Mouse (Mus musculus) MEL (cell line): Measurements from ENCODE around the gene Foxk2. TPM values are rescaled to one million over a fixed set of nuclear protein-coding genes. Genes with fewer than 3 reads are reported as not detected.
A peak's percentile ranks its signal among the peaks of the same experiment; 100 is the strongest.

ENCODE experiments used
- DNase-seq: peaks from one replicate; pipeline ENCODE4 v3.0.0; 2011; ENCODE audit warnings: low read depth, low spot score
- H3K27ac ChIP-seq: 2 replicates; pipeline ENCODE4 v1.5.1; 2012; ENCODE audit warnings: low read depth, mild to moderate bottlenecking, control low read depth, low read length, moderate library complexity; ENCODE audit not compliant: control insufficient read depth
- H3K27me3 ChIP-seq, 2 experiments: fragments of 150-350 bp in 1 of 2; sonication (generic) in 1 of 2; 2 replicates each; pipeline ENCODE4 v1.6.1; 2012; ENCODE audit warnings: low read length in 2 of 2, mild to moderate bottlenecking in 2 of 2, improper control_type of control experiment in 1 of 2, moderate library complexity in 1 of 2; ENCODE audit not compliant: insufficient read depth in 2 of 2, control insufficient read depth in 1 of 2
- H3K36me3 ChIP-seq, 2 experiments: 2 replicates each; pipeline ENCODE4 v1.6.1; 2012 to 2014; ENCODE audit warnings: low read length in 2 of 2, improper control_type of control experiment in 1 of 2, inconsistent platforms in 1 of 2, mild to moderate bottlenecking in 1 of 2; ENCODE audit not compliant: insufficient read depth in 2 of 2, control insufficient read depth in 1 of 2
- H3K4me1 ChIP-seq, 2 experiments: fragments of 150-350 bp in 1 of 2; sonication (generic) in 1 of 2; 2 replicates each; pipeline ENCODE4 v1.6.1; 2012; ENCODE audit warnings: low read length in 2 of 2, improper control_type of control experiment in 1 of 2, mild to moderate bottlenecking in 1 of 2; ENCODE audit not compliant: insufficient read depth in 2 of 2, control insufficient read depth in 1 of 2
- H3K4me3 ChIP-seq, 2 experiments: fragments of 150-350 bp in 1 of 2; sonication (generic) in 1 of 2; 2 replicates each; pipeline ENCODE4 v1.5.1; 2012; ENCODE audit warnings: low read depth in 2 of 2, low read length in 2 of 2, mild to moderate bottlenecking in 2 of 2, moderate library complexity in 2 of 2, control low read depth in 1 of 2, improper control_type of control experiment in 1 of 2; ENCODE audit not compliant: control insufficient read depth in 1 of 2, insufficient read depth in 1 of 2
- H3K79me2 ChIP-seq: 2 replicates; pipeline ENCODE4 v1.6.1; 2012; ENCODE audit warnings: mild to moderate bottlenecking, low read length, moderate library complexity; ENCODE audit not compliant: control insufficient read depth, poor library complexity, insufficient read depth
- H3K9ac ChIP-seq: 2 replicates; pipeline ENCODE4 v1.6.1; 2012; ENCODE audit warnings: low read depth, mild to moderate bottlenecking, control low read depth, low read length, moderate library complexity; ENCODE audit not compliant: control insufficient read depth, poor library complexity, severe bottlenecking
- H3K9me3 ChIP-seq: fragments of 150-350 bp; sonication (generic); replicated peaks from 2 replicates; pipeline ENCODE4 v1.6.1; 2012; ENCODE audit warnings: mild to moderate bottlenecking, low read length, improper control_type of control experiment, moderate library complexity; ENCODE audit not compliant: insufficient read depth
- BHLHE40 ChIP-seq: IDR thresholded peaks from 2 replicates; pipeline ENCODE4 v1.6.1; 2012; ENCODE audit warnings: low read depth, mild to moderate bottlenecking, inconsistent platforms, low read length, improper control_type of control experiment, borderline replicate concordance
- E2F4 ChIP-seq: IDR thresholded peaks from 2 replicates; pipeline ENCODE4 v1.6.1; 2011; ENCODE audit warnings: low read depth, low read length, improper control_type of control experiment, borderline replicate concordance
- EP300 ChIP-seq, 2 experiments: IDR thresholded peaks; 2 replicates each; pipeline ENCODE4 v1.6.1; 2011; ENCODE audit warnings: improper control_type of control experiment in 2 of 2, low read length in 2 of 2, low read depth in 1 of 2, mild to moderate bottlenecking in 1 of 2
- GABPA ChIP-seq: IDR thresholded peaks from 2 replicates; pipeline ENCODE4 v1.6.1; 2012; ENCODE audit warnings: low read depth, mild to moderate bottlenecking, inconsistent platforms, low read length, improper control_type of control experiment, moderate library complexity
- JUND ChIP-seq: IDR thresholded peaks from 2 replicates; pipeline ENCODE4 v1.6.1; 2011; ENCODE audit warnings: low read depth, mild to moderate bottlenecking, improper control_type of control experiment, low read length
- MEF2A ChIP-seq: IDR thresholded peaks from 2 replicates; pipeline ENCODE4 v1.6.1; 2014; ENCODE audit warnings: low read depth, mild to moderate bottlenecking, inconsistent platforms, low read length, improper control_type of control experiment; ENCODE audit not compliant: poor library complexity, insufficient replicate concordance, severe bottlenecking; ENCODE audit errors: extremely low read depth
- MXI1 ChIP-seq: IDR thresholded peaks from 2 replicates; pipeline ENCODE4 v1.6.1; 2011; ENCODE audit warnings: mild to moderate bottlenecking, low read depth, low read length, improper control_type of control experiment
- POLR2A ChIP-seq, 2 experiments: IDR thresholded peaks; 2 replicates each; pipeline ENCODE4 v1.6.1; 2011 to 2012; ENCODE audit warnings: low read length in 2 of 2, mild to moderate bottlenecking in 2 of 2, control low read depth in 1 of 2, improper control_type of control experiment in 1 of 2, low read depth in 1 of 2, moderate library complexity in 1 of 2; ENCODE audit not compliant: control insufficient read depth in 1 of 2, insufficient read depth in 1 of 2, poor library complexity in 1 of 2
- POLR2AphosphoS5 ChIP-seq: IDR thresholded peaks from 2 replicates; pipeline ENCODE4 v1.6.1; 2012; ENCODE audit warnings: low read depth, borderline replicate concordance, mild to moderate bottlenecking, inconsistent platforms, low read length, moderate library complexity, mixed read lengths
- RAD21 ChIP-seq: IDR thresholded peaks from 2 replicates; pipeline ENCODE4 v1.6.1; 2011; ENCODE audit warnings: mild to moderate bottlenecking, low read depth, low read length, improper control_type of control experiment
- RCOR1 ChIP-seq: IDR thresholded peaks from 2 replicates; pipeline ENCODE4 v1.6.1; 2012; ENCODE audit warnings: low read depth, mild to moderate bottlenecking, inconsistent platforms, low read length, improper control_type of control experiment
- SMC3 ChIP-seq: IDR thresholded peaks from 2 replicates; pipeline ENCODE4 v1.6.1; 2011; ENCODE audit warnings: low read depth, low read length, improper control_type of control experiment
- UBTF ChIP-seq: IDR thresholded peaks from 2 replicates; pipeline ENCODE4 v1.6.1; 2012; ENCODE audit warnings: low read depth, mild to moderate bottlenecking, inconsistent platforms, low read length, improper control_type of control experiment, moderate library complexity, borderline replicate concordance; ENCODE audit not compliant: insufficient read depth
- USF1 ChIP-seq: IDR thresholded peaks from 2 replicates; pipeline ENCODE4 v1.6.1; 2014; ENCODE audit warnings: low read depth, mild to moderate bottlenecking, inconsistent platforms, low read length, improper control_type of control experiment, moderate library complexity
- polyA plus RNA-seq, 2 experiments: library from polyadenylated mRNA; stranded (reverse) in 1 of 2; unstranded in 1 of 2; fragments of >175 nt in 1 of 2; fragments of >200 nt in 1 of 2; gene quantifications; 2 replicates each; pipeline versions ENCODE4 v1.2.1 to v1.2.4; 2012; ENCODE audit warnings: low replicate concordance in 2 of 2, low read depth in 1 of 2; ENCODE audit not compliant: insufficient read length in 2 of 2, insufficient read depth in 1 of 2, missing spikeins in 1 of 2
- total RNA-seq: library from RNA; depleted of rRNA; stranded (reverse); fragments of 300-350 nt; gene quantifications from 2 replicates; pipeline ENCODE4 v1.2.3, GENCODE M21; 2012

Gene Foxk2
- total and polyA plus RNA-seq, 3 experiments = 64.5 to 317 (median 68.0) TPM

DNA sequence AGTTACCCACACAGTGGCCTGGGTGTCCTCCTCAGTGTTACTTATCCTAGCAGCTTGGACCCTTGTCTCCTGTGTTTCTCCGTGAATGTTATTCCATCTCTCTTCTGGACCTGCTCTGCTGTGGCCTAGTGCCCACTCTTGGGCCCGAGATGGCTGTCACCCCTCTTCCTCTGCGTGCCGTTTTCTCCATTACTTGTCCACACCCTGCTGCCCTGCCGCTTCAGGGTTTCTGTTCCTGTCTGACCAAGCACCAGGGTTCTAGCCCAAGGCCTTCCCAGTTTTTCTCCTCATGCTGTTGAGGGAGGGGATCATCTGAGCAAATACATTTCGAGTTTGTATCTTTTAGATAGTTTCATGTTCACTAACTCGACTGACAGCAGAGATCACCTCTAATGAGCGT lies 17.7 kb downstream of the Foxk2 start:
- no peak overlapping the region for H3K4me3 ChIP-seq
- H3K79me2 ChIP-seq = peaks cover 36% of the 10 kb centered on the region
- H3K9me3 ChIP-seq = no peaks in the 10 kb centered on the region
- H3K27me3 ChIP-seq = no peaks in the 10 kb centered on the region
- TF ChIP-seq RAD21 (no peak), BHLHE40 (no peak), USF1 (no peak), E2F4 (no peak), SMC3 (no peak), UBTF (no peak), EP300 (IDR thresholded peaks at IDR 0.05; ENCODE audit: low read depth in 1 of 2, low read length in 2 of 2) (no peak), POLR2AphosphoS5 (no peak), JUND (no peak), MEF2A (no peak), RCOR1 (no peak), POLR2A (IDR thresholded peaks at IDR 0.05; ENCODE audit: control insufficient read depth in 1 of 2, insufficient read depth in 1 of 2, low read depth in 1 of 2, low read length in 2 of 2, poor library complexity in 1 of 2) (no peak)
- no peaks in the 10 kb centered on the region; a peak in 2 of 4 replicates for H3K4me1 ChIP-seq
- H3K9ac ChIP-seq = no peak overlapping the region
- no peak overlapping the region for H3K27ac ChIP-seq
- DNase-seq = no peak
- peaks cover 5 to 26% of the 10 kb centered on the region in 2 experiments; a peak in 3 of 4 replicates for H3K36me3 ChIP-seq

GRCm38 (mm10) chr11:121278011-121278410 lies 18.2 kb downstream of the Foxk2 start:
- DNase-seq = no peak
- Histone ChIP-seq H3K9me3 (no peaks in the 10 kb centered on the region), H3K36me3 (peaks cover 5 to 27% of the 10 kb centered on the region in 2 experiments; a peak in 3 of 4 replicates), H3K27ac (no peak overlapping the region), H3K9ac (no peak overlapping the region), H3K4me3 (no peak overlapping the region), H3K4me1 (no peaks in the 10 kb centered on the region; a peak in 2 of 4 replicates)
- TF ChIP-seq MXI1 (no peak), JUND (0 out of 2 replicates have a peak, but pooled peaks have one; percentile 48)
- TF ChIP-seq, all 39 proteins: peak for 1
- Histone ChIP-seq H3K27me3 (no peaks in the 10 kb centered on the region), H3K79me2 (peaks cover 33% of the 10 kb centered on the region)

DNA sequence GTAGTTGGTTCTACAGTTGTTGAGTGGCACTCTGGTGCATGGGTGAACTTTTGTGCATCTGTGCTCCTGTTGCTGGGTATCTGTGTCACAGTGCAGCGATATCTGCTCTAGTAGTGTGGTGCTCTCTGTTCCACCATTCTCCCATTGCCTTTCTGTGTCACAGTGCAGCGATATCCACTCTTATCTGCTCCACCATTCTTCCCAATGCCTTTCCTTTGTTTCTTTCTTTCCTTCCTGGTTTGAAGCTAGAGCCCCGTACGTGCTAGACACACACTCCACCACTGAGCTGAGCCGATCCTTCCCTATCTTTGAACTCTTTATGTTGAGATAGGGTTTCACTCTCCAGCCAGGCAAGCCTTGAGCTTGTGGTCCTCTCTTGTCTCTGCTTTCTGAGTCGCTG lies 23.1 kb downstream of the Foxk2 start:
- Histone ChIP-seq H3K27ac (no peak overlapping the region), H3K27me3 (no peaks in the 10 kb centered on the region), H3K4me3 (no peak overlapping the region), H3K4me1 (no peaks in the 10 kb centered on the region; a peak in 2 of 4 replicates), H3K9me3 (no peaks in the 10 kb centered on the region), H3K36me3 (peaks cover 2 to 28% of the 10 kb centered on the region in 2 experiments; a peak in 3 of 4 replicates), H3K79me2 (peaks cover 6% of the 10 kb centered on the region; the same call in 1 of the 2 replicates), H3K9ac (no peak overlapping the region)
- no peak for DNase-seq
- TF ChIP-seq GABPA (no peak), SMC3 (no peak)
